Mouse (Mus musculus) T-helper 2 cell (primary cell): ENCODE measurements at regions not wholly inside any gene's neighbourhood (a gene's known extent, or its start where the extent isn't known, plus 50 kb on each side); places are given as distances from the start of the nearest gene placed in this dataset.

Experiments
- in situ Hi-C: fragments of 300-600 bp; cut with MboI, MseI; formaldehyde crosslinking; loops from one replicate; pipeline ENCODE4 v1.15.1; 2025; ENCODE audit warnings: high pct_unique_total_duplicates

GRCm38 (mm10) chr8:97942921-97943320 is 1473.3 kb downstream of the Cdh8 start:
- in situ Hi-C loops: loop anchor here (10.0 kb wide), 1 partner anchor 1358 kb away; no protein-coding TSS in a partner anchor

DNA sequence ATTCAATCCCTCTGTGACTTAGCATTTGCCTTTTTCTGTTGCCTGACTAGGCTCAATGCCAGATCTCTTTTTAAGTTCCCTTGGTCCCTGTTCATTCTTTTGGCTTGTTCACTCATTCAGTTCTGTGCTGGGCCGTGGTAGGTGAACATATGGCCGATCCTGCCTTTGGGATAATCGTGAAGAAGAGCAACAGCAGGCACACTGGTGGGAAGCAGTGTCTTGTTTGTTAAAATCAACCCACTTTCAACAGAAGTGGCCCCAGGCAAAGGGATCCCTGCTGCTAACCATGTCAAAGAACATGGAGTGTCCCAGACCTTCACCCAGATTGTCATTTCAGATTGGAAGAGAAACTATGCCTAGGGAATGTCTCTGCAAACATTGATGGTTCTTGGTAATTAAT is 1479.4 kb downstream of the Cdh8 start:
- in situ Hi-C loops: no loop called here
